Mouse (Mus musculus): ENCODE results near the gene Rtbdn.

Gene Rtbdn

GRCm38 (mm10) chr8:84965731-84966291 lies 19.0 kb downstream of the Rtbdn start:
- peak; percentile 81 to 87 for DNase-seq

- DNase-seq = peak in 1 of 2 experiments; percentile 31
Observed at GRCm38 (mm10) chr8:84966603-84967002, 19.8 kb downstream of the Rtbdn start.

- no peak for DNase-seq
Observed at GRCm38 (mm10) chr8:84967532-84968304, 20.9 kb downstream of the Rtbdn start.

- DNase-seq = no peak
Observed at GRCm38 (mm10) chr8:84968650-84969049, 21.9 kb downstream of the Rtbdn start.

- peak in 1 of 2 experiments; percentile 53 for DNase-seq
Observed at GRCm38 (mm10) chr8:84969241-84970134, 22.7 kb downstream of the Rtbdn start, which contains the start of the genes Gm49661, Prdx2 and Rnaseh2a. Gm49661 (minus strand) TSS chr8:84969433. Prdx2 (plus strand) TSS chr8:84969587. Rnaseh2a (minus strand) TSS chr8:84969767.

GRCm38 (mm10) chr8:84970135-84970790 lies 23.5 kb downstream of the Rtbdn start:
- DNase-seq = no peak

GRCm38 (mm10) chr8:84970913-84971312 lies 24.1 kb downstream of the Rtbdn start:
- DNase-seq = no peak

GRCm38 (mm10) chr8:84973079-84973478 lies 26.3 kb downstream of the Rtbdn start:
- DNase-seq = no peak

GRCm38 (mm10) chr8:84973803-84974542 lies 27.2 kb downstream of the Rtbdn start:
- peak in 1 of 2 experiments; percentile 30 for DNase-seq

GRCm38 (mm10) chr8:84974543-84975142 lies 27.9 kb downstream of the Rtbdn start:
- no peak for DNase-seq

- DNase-seq = peak in 1 of 2 experiments; percentile 74
Observed at GRCm38 (mm10) chr8:84975434-84975833, 28.6 kb downstream of the Rtbdn start.

- DNase-seq = peak; percentile 87 to 90
Observed at GRCm38 (mm10) chr8:84976031-84976762, 29.4 kb downstream of the Rtbdn start.

- no peak for DNase-seq
Observed at GRCm38 (mm10) chr8:84976763-84977434, 30.1 kb downstream of the Rtbdn start.

GRCm38 (mm10) chr8:84977435-84978247 lies 30.9 kb downstream of the Rtbdn start:
- DNase-seq = peak; percentile 70 to 79

GRCm38 (mm10) chr8:84978248-84978940 lies 31.6 kb downstream of the Rtbdn start, which contains the start of gene Junb:
Junb (minus strand) TSS chr8:84978718.
- DNase-seq = peak; percentile 94 to 96

GRCm38 (mm10) chr8:84979599-84980421 lies 33.0 kb downstream of the Rtbdn start:
- peak; percentile 71 to 84 for DNase-seq

- DNase-seq = peak in 1 of 2 experiments; percentile 43
Observed at GRCm38 (mm10) chr8:84980622-84981358, 34.0 kb downstream of the Rtbdn start.
